Mouse (Mus musculus): ENCODE measurements around the gene Eme1.

DNA sequence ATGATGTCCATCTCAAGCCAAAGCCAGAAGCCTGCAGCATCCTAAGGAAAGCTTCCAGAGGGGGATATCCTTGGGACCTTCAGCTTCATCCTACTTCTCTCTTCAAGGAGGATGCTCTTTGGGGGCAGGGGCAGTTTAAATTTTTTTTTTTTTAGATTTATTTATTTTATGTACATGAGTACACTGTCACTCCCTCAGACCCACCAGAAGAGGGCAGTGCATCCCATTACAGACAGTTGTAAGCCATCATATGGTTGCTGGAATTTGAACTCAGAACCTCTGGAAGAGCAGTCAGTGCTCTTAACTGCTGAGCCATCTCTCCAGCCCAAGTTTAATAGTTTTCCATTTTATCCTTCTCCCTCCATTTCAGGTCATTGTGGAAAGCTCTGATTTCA lies 32.3 kb downstream of the Eme1 start:
- TF ChIP-seq CTCF (IDR thresholded peaks at IDR 0.05; ENCODE audit: control insufficient read depth, insufficient read depth, low read length) (no peak), POLR2A (IDR thresholded peaks at IDR 0.05; ENCODE audit: borderline replicate concordance, control insufficient read depth, low read depth, low read length) (no peak)
